Mouse (Mus musculus) midbrain, postnatal 0 days (tissue): Measurements from ENCODE around the gene Wdr44. TPM values are rescaled to one million over a fixed set of nuclear protein-coding genes. Genes with fewer than 3 reads are reported as not detected.
A peak's percentile ranks its signal among the peaks of the same experiment; 100 is the strongest.
"Not testable (repeated sequence)": the region's sequence is repeated elsewhere in the genome, so short reads cannot be mapped to it uniquely, and the experiment has no call there.

Experiments
- ATAC-seq: fragments of 200-750 bp; cut with Nextera tagmentation; 2 replicates; pipeline ENCODE4 v1.8.0; 2017; ENCODE audit warnings: moderate number of reproducible peaks, mild to moderate bottlenecking, moderate TSS enrichment, moderate library complexity; ENCODE audit not compliant: low FRiP score
- DNase-seq: peaks from one replicate; pipeline ENCODE4 v3.0.0-alpha.2; 2015; ENCODE audit warnings: low spot score
- H3K27ac ChIP-seq: fragments of 300-500 bp; sonication (generic); 2 replicates; pipeline ENCODE4 v1.5.1; 2014; ENCODE audit warnings: low read depth, mild to moderate bottlenecking, low read length, mixed read lengths
- H3K27me3 ChIP-seq: fragments of 300-500 bp; sonication (generic); 2 replicates; pipeline ENCODE4 v1.6.1; 2014; ENCODE audit warnings: low read length, control low read depth, mixed read lengths; ENCODE audit not compliant: insufficient read depth
- H3K36me3 ChIP-seq: fragments of 300-500 bp; sonication (generic); 2 replicates; pipeline ENCODE4 v1.6.1; 2014; ENCODE audit warnings: low read length, control low read depth, mixed read lengths; ENCODE audit not compliant: insufficient read depth
- H3K4me1 ChIP-seq: fragments of 300-500 bp; sonication (generic); 2 replicates; pipeline ENCODE4 v1.6.1; 2014; ENCODE audit warnings: mild to moderate bottlenecking, control low read depth, antibody characterized with exemption, low read length, mixed read lengths; ENCODE audit not compliant: insufficient read depth
- H3K4me2 ChIP-seq: fragments of 300-500 bp; sonication (generic); 2 replicates; pipeline ENCODE4 v1.6.1; 2014; ENCODE audit warnings: low read depth, mild to moderate bottlenecking, low read length, mixed read lengths; ENCODE audit not compliant: poor library complexity, severe bottlenecking
- H3K4me3 ChIP-seq: fragments of 300-500 bp; sonication (generic); 2 replicates; pipeline ENCODE4 v1.5.1; 2014; ENCODE audit warnings: low read depth, mild to moderate bottlenecking, low read length, moderate library complexity
- H3K9ac ChIP-seq: fragments of 300-500 bp; sonication (generic); replicated peaks from 2 replicates; pipeline ENCODE4 v1.6.1; 2014; ENCODE audit warnings: mild to moderate bottlenecking, low read length, moderate library complexity, mixed read lengths; ENCODE audit not compliant: poor library complexity, severe bottlenecking
- H3K9me3 ChIP-seq: fragments of 300-500 bp; sonication (generic); 2 replicates; pipeline ENCODE4 v1.6.1; 2016; ENCODE audit warnings: low read length, control low read depth
- CTCF ChIP-seq: IDR thresholded peaks from 2 replicates; pipeline ENCODE4 v1.5.1; 2016; ENCODE audit warnings: antibody characterized with exemption, mild to moderate bottlenecking
- WGBS: fragments of 180-500 bp; shearing (Covaris S2); extraction: QIAGEN DNeasy Blood & Tissue Kit; methylation state at CpG from one replicate; pipeline ENCODE4 v1.1.7; 2014; 5-methylcytosine and 5-hydroxymethylcytosine counted together
- polyA plus RNA-seq: library from polyadenylated mRNA; unstranded; fragments of >200 nt; fragmentation: Nextera tagmentation; extraction: Ambion mirVana; gene quantifications from 2 replicates; pipeline ENCODE4 v1.2.1, GENCODE M21; 2015
- total RNA-seq: library from RNA; depleted of rRNA; stranded (reverse); fragments of >200 nt; gene quantifications from 2 replicates; pipeline ENCODE4 v1.2.3, GENCODE M21; 2014; rRNA removed

The Wdr44 gene
- total and polyA plus RNA-seq, 2 experiments from 2014 or later = 10.3 to 19.8 TPM

DNA sequence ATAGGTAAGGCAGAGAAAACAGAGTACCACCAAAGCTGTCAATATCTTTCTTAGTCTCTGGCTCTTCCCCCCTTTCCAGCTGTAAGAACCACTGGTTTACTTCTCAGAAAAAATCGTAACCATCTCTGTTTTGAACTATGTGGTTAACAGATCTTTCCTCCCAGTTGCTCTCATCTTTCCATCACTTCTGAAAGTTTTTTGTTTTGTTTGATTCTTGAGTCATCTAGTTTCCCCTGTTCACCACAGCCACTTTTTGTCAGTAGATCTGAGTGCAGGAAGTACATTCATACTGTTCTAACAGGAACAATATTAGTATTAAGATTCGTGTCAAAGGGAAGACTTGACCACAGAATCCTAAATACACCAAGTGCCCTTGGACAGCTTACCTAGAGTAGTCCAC lies 117.5 kb downstream of the Wdr44 start:
- Histone ChIP-seq H3K4me1 (no peaks in the 10 kb centered on the region), H3K9me3 (no peaks in the 10 kb centered on the region), H3K4me3 (no peak overlapping the region), H3K4me2 (no peak overlapping the region), H3K27me3 (no peaks in the 10 kb centered on the region), H3K36me3 (no peaks in the 10 kb centered on the region), H3K27ac (no peak overlapping the region), H3K9ac (no peak overlapping the region)
- TF ChIP-seq CTCF = no peak
- DNase-seq (no peak), ATAC-seq (no peak)
- 92% methylated on average over 2 of the region's 2 CpGs for WGBS

DNA sequence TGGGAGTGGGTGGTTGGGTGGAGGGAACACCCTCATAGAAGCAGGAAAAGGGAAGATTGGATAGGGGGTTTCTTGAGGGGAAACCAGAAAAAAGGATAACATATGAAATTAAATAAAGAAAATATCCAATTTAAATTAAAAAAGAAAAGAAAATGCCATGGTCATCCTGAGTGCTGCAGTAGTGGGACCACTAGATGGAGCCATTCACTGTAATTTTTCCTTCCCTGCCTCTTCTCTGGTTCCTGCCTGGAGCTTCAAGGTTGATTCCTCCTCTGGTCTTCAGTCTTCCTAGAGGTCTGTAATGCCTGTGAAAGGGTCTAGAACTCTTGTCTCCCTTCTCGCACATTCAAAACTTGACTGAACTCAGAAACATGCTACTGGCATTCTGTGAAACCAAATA lies 120.4 kb downstream of the Wdr44 start:
- not testable (repeated sequence) for H3K27ac ChIP-seq, H3K4me1 ChIP-seq, H3K4me2 ChIP-seq, H3K27me3 ChIP-seq, DNase-seq, H3K4me3 ChIP-seq, H3K9me3 ChIP-seq, H3K9ac ChIP-seq, ATAC-seq, H3K36me3 ChIP-seq
- TF ChIP-seq CTCF = peak; percentile 23; the same call in 1 of the 2 replicates
- WGBS = 88% methylated on average over 1 of the region's 1 CpGs

DNA sequence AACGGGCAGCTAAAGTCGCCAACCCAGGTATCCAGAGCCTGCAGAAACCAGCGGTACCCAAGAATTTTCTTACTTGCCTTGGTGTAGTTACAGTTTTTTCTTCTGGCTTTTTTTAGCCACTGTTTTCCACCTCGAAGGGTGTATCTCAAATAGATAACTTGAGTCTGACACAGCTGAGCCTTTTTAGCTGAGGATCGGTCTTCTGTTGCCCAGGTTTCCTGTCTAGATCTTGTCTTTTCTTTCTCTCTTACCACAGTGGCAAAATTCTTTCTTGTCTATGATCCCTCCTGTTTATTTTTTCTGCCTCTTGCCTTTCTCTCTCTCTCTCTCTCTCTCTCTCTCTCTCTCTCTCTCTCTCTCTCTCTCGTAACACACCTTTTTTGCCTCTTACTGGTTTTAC lies 130.0 kb downstream of the Wdr44 start:
- not testable (repeated sequence) for H3K9ac ChIP-seq, H3K4me1 ChIP-seq, H3K4me2 ChIP-seq, ATAC-seq, H3K27me3 ChIP-seq, H3K4me3 ChIP-seq, DNase-seq, H3K9me3 ChIP-seq, H3K36me3 ChIP-seq, H3K27ac ChIP-seq
- 88% methylated on average over 6 of the region's 6 CpGs for WGBS

DNA sequence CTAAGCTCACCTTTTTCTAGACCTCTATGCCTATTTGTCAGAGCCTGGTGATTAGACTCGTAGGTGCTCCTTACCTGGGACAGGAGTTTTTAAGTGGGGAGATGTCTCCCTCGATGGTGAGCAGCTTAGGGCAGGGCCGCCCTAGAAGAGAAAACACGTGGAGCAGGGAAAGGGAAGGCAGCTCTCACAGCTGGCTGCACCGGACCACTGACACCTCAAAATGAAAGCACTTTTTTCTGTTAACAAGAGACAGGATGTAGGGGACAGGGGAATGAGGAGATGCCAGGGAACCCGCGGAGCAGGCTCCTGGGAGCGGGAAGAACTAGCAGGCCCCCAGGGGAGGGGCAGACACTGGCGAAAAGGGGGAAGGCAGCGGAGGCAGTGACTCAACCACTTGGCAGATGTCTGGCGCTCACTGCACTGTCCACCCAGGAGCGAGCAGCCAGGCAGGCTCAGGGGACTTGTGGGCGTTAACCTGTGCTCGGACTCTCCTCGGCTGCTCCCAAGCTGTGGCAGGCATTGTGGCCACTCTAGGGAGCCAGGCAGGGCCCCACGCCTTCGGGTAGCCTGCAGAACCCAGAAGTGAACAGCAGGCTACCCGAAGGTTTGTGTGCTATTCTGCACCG lies 130.7 kb downstream of the Wdr44 start:
- no peaks in the 10 kb centered on the region for H3K27me3 ChIP-seq
- no peak for ATAC-seq
- 65% methylated on average over 16 of the region's 19 CpGs for WGBS
- H3K27ac ChIP-seq = no peak overlapping the region
- TF ChIP-seq CTCF = no peak
- DNase-seq = no peak
- no peak overlapping the region for H3K4me3 ChIP-seq
- H3K9me3 ChIP-seq = no peaks in the 10 kb centered on the region; the same call in 1 of the 2 replicates
- H3K4me1 ChIP-seq = no peaks in the 10 kb centered on the region
- no peak overlapping the region for H3K4me2 ChIP-seq
- H3K9ac ChIP-seq = no peak overlapping the region
- no peaks in the 10 kb centered on the region for H3K36me3 ChIP-seq

DNA sequence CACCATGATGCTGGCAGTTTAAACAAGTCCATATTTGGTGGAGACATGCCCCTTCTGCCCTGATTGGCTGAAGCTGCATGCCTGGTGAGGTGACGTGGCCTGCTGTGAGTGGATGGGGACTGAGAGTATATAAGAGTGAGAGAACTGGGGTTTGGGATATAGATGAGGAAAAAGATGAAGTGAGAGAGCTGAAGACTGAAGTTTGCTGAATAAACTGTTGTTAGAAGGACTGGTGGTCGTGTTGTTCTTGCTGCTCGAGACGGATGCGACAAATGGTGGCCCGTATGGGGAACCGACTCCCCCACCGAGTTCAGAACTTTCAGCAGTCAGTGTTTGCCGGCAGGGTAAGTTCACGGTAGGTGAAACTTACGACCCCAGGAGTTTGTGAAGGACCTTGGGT lies 140.9 kb downstream of the Wdr44 start:
- H3K27ac ChIP-seq, H3K9me3 ChIP-seq, H3K4me2 ChIP-seq, H3K4me1 ChIP-seq, H3K27me3 ChIP-seq, H3K4me3 ChIP-seq, H3K36me3 ChIP-seq, ATAC-seq, DNase-seq, H3K9ac ChIP-seq: not testable (repeated sequence)
- 88% methylated on average over 11 of the region's 11 CpGs for WGBS

DNA sequence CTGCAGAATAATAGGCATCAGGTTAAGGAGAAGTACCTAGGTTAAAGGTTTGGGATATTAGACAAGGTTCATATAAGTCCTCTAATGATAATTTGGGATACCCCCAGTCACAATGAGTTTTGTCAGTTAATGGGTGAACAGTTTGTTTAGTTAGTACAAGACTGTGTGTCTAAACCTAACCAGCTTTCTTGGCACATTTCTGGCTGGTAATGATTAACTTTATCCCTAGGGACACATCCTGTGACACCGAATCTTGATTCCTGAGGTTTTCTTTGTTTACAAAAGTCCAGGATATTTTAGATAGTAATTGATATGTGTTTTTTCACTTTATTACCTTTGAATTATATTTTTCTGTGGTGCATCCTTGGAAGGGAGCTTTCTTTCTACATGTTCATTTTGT lies 148.1 kb downstream of the Wdr44 start:
- TF ChIP-seq CTCF = no peak
- Histone ChIP-seq H3K36me3 (no peaks in the 10 kb centered on the region), H3K4me3 (no peak overlapping the region), H3K9ac (no peak overlapping the region), H3K4me1 (no peaks in the 10 kb centered on the region), H3K27ac (no peak overlapping the region), H3K27me3 (no peaks in the 10 kb centered on the region), H3K9me3 (no peaks in the 10 kb centered on the region), H3K4me2 (no peak overlapping the region)
- 76% methylated on average over 1 of the region's 1 CpGs for WGBS
- no peak for DNase-seq
- ATAC-seq = no peak

Other genes starting within 250 kb of the Wdr44 start
- not detected in 2 replicates for gene Gm4907, start 189.5 kb downstream of the Wdr44 start, total RNA-seq
- gene Gm4907, start 189.5 kb downstream of the Wdr44 start, polyA plus RNA-seq = not detected in 2 replicates